Mouse (Mus musculus) 416B (cell line): ENCODE measurements around the gene Fam161a.

Experiments
- DNase-seq: peaks from one replicate; pipeline ENCODE4 v3.0.0; 2011; ENCODE audit warnings: low read depth

The Fam161a gene

DNA sequence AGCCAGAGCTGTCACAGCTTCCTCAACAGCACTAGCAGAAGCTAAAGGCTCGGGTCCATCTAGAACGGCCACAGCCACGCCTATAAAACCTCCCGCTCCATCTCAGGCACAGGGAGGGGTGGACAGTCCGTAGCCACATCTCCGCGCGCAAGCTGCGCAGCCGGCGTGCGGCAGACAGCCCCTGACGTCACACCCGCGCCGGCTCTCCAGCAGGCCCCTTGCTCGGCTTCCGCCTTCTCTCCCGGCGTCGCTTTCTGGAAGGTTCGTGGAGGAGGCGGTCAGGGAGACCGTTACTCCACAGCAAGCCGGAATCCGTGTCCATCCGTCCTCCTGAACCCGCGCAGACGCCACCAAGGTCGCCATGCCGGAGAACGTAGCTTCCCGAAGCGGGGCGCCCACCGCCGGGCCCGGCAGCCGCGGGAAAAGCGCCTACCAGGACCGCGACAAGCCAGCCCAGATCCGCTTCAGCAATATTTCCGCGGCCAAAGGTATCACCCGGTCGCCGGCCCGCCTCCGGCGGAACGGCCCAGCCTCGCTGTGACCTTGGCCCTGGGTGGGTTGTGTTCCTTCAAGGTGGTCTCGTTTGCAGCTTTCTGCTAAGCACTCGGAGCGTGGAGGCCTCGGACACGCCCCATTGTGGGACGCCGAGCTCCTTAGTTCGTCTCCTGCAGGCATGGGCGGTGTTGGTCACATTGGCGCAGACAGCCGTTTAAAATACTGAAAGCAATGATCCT is 16.8 kb upstream of the Fam161a start, which contains the start of gene Cct4:
Gene Cct4 (plus strand): TSS at position 127 of the 734 bp plus-strand sequence.
- DNase-seq: peak; percentile 98

DNA sequence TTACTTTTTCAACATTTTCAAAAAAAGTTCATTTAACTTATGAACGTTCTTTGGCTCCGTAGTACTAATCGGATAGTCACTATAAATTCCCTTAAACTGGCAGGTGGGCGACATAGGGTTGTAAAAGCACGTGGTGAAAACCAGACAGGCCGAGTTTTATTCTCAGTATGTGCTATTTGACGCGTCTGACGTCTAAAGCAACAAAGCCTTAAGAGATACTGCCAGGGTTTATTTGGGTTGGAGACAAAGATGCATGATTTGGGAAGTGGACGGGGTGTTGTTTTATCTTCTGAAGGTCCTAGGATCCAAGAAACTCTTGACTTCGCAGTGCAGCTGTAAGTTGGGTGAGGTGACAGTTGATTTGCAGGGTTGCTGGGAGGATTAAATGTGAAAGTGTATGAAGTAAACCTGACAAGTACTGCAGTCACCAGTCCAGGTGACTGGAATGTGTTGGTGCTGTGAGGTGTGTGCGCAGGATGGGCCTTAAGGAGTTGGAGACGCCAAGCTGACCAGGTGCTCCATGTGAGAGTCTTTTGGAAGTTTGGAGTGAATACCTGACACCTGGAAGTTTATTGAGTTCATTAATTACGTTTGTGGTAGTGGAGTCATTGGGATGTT is 16.0 kb upstream of the Fam161a start:
- DNase-seq: peak; percentile 26

DNA sequence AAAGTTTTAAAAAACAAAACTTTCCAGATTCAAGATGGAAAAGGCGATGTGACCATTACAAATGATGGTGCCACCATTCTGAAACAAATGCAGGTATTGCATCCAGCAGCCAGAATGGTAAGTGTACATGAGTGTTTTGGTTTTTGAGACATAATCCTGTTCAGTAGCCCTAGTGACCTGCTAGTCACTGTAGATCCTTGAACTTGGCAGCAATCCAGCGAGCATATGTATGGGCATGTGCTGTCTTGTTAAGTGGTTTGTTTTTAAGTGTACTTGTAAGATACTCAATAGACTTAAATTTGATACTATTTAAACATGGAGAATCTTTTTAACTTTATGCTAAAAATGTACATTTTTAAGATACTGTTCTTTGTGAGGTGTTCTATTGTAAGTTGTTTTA is 13.1 kb upstream of the Fam161a start:
- DNase-seq: peak; percentile 43

DNA sequence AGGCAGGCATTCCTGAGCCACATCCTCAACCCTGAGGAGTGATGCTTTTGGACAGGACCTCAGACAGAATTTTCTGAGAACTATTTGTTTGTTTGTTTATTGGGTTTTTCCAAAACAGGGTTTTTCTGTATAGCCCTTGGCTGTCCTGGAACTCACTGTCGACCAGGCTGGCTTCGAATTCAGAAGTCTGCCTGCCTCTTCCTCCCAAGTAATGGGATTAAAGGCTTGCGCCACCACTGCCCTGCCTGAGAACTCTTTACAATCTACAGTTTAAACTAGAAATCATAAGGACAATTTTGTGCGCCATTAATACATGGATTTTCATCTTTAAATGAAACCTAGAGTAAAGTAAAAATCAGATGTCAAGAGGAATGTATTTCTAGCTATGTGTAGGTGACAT is 11.9 kb upstream of the Fam161a start:
- DNase-seq: no peak

DNA sequence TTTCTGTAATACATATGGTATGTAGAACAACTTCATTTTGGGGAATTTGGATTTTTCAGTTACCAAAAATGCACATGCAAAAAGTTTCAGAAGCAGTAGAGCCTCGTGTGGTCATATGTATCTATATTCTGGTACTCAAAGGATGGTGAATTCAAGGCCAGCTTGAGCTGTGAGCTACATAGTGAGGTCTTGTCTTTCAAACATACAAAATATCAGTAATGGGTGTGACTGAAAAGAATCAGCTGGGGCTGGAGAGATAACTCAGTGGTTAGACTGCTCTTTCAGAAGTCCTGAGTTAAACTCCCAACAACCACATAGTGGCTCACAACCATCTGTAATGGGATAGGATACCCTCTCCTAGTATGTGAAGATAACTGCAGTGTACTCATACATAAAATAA is 9.0 kb upstream of the Fam161a start:
- no peak for DNase-seq

DNA sequence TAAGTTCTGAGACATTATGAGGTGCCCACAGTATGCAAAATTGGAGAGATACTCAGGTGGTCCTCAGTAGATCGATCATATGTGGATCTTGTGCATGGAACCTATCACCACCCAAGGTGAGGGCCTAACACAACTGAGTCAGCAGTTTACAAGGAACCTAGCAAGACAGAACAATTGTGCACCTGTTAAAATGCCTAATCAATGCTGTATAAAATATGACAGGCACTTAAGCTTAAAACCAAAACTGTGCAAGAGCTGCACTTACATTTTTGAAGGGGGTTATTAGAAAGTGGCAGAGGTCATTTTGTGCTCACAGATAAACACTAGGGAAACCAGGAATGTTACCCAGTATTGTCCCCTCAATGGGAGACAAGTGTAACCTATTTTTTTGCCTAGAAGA is 2.1 kb upstream of the Fam161a start:
- DNase-seq: no peak

DNA sequence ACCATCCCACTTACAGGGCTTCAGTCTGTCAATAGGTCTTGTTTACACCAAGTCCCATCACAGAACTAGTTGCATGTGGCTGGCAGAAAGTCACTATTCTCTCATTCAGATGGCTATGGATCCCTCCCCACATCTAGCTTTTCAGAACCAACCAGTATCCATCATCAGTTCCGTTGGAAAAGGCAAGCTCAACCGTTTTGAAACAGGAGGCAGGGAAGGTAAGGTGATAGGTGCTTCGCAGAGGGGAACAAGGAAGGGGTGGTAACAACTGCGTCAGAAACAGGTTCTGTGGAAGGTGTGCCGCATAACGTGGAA is 208 bp upstream of the Fam161a start:
- no peak for DNase-seq

DNA sequence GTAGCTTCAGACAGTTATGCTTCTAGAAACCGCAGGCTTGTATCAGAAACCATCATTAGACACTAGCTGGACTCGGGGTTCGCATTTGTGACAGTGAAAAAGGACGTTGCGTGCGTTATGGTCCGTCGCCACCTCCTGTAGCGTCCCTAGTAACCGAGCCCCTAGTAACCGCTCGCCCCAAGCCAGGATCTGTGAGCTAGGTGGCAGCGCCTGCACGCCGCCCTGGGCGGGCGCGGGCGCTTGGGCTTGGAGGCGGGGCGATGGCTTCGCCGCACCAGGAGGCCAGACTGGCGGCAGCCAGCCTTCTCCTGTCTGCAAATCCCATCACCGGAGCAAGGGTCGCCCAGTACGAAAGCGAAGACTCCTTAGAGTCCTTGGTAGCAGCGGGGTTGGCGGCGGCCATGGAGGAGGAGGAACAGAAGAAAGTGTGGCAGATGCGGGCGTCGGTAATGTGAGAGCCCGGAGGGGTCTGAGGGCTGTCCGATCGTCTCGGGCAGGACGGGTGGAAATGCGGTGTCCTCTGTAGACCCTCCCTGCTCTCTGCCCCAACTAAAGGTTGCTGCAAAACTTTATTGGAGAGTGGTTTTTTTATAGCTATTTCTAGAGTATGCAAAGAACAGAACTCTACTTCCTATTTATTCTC is 971 bp downstream of the Fam161a start:
- peak; percentile 76 for DNase-seq

DNA sequence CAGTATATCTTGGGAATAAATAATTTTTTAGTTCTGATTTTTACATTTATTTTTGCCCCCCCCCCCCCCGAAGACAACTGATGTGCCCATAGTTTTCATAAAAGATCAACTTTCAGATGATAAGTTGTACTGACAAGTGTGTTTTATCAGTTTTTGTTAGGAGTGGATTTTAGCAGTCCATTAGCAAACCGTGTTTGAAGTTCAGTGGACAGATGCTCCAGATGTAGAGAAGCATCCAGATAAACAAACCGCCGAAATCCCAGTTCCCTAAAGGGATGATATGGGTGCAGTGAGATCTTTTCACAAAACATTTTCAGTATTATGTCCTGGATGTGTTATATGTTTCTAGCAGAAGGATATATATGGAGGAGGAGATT is 1.5 kb downstream of the Fam161a start:
- DNase-seq: no peak

DNA sequence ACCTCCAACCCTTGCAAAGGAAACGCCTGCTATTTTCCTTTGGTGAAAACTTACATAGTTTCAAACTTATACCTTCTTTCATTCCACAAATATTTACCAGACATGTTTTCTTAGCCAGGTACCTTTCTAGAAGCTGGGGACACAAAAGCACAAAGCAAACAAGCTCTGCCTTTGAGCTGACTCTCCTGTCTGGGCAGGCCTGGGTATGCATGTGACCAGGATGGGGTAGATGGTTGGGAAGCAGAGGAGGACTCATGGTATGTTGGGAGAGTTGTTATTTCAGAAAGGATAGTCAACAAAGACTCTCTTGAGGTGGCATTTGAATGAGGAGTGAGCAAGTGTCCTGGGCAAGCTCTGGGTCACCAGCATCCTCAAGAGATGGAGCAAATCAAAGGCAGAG is 5.8 kb downstream of the Fam161a start:
- no peak for DNase-seq

DNA sequence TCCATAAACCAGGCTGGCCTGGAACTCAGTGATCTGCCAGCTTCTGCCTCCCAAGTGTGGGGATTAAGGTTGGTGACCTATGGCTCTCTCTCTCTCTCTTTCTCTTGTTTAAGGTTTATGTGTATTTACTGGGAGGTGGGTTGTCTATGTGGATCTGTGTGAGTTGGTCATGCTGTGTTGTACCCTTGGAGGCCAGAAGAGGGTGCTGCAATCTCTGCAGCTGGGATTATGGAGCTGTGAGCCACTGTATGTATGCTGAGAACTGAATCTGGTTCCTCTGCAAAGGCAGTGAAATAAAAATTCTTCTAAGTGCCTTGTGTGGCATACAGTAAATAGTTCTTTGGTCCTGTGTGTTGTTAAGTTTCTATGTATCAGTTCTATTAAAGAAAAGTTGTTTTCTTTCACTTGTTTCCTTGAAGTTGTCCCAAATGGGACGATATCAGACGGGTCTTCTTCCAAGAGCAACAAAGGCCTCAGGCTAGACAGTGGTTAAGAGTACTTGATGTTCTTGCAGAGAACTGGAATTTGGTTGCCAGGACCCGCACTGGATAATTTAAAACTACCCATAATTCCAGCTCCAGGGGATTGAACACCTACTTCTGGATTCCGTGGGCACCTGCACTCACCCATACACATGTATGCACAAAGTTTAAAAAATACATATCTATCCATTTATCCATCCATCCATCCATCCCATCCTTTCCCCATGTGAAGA is 6.4 kb downstream of the Fam161a start:
- peak; percentile 59 for DNase-seq

DNA sequence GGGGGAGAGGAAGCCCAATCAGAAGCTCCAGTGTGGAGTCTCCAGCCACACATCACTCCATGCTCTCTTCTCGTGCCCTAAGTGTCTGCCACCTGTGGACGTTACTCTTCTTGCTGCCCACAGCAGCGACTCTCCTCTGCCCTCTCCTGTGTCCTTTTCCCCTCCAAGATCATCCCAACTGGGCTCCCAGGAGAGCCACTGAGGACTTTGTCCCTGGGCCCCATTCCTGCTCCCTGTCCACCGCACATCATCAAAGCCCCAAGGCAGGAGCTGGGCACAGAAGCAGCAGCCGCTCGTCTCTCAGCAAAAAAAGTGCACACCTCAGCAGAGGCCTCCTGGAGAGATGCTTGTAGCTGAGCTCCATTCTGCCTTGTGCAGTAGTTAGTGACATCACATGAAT is 7.7 kb downstream of the Fam161a start:
- DNase-seq: no peak

DNA sequence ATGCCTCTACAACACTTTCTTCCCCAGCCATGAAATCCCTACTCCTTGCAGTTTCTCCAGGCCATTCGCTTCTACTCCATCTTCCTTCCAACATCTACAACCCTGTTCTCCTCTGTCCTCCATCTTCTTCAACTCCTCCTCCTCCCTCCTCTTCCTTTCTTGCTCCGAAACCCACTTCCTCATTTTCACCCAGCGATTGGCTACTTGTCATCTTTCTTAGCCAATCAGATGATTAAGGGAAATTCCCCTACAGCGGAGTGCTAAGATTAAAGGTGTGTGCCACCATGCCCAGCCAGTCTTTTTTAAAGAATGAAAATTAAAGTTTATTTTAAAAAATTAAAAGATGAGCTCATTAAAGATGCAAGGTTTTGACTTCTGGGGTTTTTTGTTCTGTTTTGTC is 10.6 kb downstream of the Fam161a start:
- DNase-seq: peak; percentile 35

DNA sequence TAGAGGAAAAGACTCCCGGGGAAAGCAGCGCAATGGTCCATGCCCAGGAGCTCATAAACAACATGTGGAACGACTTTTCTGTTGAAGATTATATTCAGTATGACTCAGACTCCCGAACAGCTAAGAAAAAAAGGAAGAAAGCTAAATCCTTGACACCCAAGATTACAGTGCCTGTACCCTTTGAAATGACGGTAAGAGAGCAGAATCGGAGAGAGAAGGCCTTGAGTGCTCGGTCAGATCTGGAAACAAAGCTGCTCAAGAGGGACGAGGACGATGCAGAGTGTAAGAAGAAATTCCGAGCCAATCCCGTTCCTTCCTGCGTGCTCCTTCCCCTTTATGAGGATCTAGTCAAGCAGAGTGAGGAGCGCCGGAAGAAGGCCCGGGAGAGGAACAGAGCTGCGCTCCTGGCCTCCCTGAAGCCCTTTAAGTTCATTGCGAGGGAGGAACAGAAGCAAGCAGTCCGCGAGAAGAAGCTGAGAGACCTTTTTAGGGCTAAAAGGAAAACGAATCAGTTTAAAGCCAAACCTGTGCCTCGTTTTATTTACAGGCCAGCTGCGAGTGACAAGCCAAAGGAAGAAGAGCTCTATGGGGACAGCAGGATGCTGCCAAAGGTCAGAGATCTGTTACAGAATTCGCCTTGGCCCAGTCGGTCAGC is 12.9 kb downstream of the Fam161a start:
- DNase-seq: no peak

DNA sequence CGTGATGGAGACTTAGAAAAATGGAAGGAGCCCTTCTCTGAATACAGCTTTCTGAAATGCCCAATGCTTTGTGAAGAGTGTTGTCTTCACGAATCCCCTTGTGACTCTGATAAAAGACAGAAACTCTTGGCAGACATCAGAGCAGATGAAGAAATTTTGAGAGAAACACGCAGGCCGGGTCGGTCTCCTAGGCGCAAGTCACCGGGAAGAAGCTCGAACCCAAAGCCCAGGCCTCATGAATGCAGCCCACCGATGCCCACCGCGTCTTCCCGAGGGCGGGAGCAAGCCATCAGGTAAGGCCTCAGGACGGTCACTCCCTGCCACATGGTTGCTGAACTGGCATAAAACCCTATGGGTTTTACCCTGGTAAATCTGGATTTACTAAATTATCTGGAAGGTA is 13.5 kb downstream of the Fam161a start:
- DNase-seq: no peak

DNA sequence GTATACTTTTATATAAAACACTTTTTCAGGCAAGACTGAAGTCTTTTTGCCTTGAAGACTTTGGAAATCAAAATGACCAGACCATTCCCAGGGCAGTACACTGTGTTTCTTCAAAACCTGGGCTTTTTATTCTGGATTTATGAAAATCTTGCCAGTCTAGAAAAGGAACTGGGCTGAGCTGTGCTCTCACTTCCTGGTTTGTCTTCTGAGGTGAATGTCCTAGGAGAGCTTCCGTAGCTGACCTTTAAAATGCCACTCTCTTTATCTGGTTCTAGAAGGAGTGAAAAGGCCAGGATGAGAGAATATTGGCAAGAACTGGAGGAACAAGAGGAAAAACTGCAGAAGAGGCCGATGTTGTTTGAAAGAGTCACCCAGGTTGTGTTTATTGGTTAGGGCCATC is 15.8 kb downstream of the Fam161a start:
- no peak for DNase-seq

DNA sequence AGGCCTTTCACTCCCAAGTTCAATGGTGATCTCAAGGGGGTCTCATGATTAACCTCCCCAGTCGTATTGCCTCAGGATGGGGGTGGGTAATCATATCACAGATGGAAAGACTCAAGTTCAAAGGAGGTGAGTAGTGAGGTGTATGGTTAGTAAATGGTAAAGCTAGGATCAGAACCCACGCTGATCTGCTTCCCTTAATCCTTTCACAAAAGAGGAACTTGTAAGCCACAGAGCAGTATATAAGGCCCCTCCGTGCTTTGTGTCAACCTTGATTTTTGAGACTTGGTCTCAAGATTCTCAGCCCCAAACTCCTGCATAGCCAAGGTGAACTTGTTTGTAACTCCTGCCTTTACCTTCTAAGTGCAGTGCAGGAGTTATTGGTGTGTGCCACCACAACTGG is 16.8 kb downstream of the Fam161a start:
- DNase-seq: peak; percentile 13

DNA sequence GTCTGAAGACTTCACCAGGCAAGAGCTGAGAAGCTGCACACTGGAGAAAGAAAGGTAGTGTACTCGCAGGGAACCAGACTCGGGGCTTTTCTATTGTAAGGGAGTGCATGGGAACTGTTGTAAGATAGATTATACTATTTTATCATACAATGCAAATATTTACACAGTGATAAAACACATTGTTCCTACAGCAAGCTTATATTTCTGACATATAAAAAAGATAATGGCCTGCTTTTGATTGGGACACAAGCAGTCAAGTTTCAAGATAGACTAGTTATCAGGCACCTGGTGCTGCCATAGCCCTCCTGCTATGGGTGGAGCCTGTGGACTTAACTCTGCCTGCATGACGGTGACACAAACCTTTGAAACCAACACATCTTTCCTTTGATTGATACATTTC is 21.6 kb downstream of the Fam161a start:
- DNase-seq: no peak

DNA sequence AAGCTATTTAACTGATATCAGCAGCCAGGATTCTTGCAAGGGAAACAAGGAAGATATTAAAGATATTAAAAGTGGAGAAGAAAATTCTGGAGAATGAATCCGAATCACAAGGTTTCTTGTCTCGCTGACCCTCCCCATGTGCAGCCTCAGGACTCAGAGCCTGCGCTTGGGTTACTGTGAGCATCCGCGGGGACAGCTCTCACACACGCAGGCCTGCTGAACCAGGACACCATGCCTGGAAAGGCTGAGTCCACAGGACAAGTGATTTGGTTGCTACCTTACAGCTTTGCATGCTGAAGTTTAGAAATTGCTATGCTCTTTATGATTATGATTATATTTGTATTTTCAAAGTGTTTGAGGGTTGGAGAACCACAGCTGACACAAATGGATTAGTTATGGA is 22.1 kb downstream of the Fam161a start:
- no peak for DNase-seq

DNA sequence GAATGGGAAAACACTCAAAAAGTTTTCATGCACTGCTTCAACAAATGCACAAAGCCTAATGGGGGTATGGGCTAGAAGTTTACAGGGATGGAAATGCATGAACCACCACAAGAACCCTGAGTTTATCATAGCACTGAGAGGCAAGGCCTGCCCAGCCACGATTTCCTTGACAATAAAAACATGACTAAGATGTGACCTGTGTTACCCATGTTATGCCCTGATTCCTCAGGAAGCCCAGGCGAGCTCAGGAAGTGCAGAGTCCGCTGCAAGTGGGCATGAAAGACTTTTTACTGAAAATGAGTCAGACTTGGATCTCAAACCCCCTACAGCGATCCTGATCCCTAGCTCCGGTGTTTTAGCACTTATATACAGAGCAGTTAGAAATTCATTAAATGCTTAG is 39.9 kb downstream of the Fam161a start:
- peak; percentile 36 for DNase-seq

DNA sequence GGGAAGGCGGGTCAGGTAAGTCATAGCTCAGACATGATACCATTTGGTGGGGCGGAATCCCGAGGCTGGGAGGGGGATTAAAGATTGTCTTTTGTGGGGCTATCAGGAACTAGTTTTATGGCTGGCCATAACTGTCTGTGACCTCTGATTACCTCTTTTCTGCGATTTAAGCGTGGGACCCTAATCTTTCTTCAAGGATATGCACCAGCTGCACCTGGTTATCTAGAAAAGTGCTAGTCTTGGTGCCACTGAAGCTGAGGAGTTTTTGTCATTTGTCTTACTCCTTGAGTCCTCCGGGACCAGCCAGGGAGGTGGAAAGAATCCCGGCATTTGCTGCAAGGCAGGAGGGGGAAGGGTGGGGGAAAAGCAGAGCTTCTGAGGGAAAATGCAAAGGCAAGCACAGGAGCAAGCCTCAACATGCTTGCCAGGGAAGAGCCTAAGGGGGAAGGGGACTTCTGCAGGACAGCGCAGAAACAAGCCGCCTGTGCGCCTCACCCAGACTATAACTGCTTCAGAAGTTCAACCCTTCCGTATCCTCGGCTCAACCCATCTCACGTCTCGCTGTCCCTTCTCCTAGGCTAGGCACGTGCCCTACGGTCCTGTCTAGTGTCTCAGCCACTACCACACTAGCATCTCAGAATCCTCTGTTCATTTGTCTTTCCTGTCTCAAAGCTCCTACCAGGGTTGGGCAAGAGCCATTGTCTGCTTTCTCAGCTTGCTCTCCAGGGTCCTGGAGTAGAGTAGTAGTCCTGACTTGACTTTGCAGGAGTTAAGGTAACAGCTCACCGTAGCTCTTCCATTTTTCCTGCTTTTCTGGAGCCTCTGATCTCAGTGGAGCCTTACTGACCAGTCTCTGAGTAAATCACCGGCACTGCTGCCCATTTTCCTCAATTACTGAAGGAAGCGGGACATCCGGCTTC is 40.6 kb downstream of the Fam161a start:
- DNase-seq: peak; percentile 18
